Mouse (Mus musculus) midbrain, embryonic 12.5 days (tissue): Measurements from ENCODE around the gene Kbtbd4. TPM values are rescaled to one million over a fixed set of nuclear protein-coding genes. Genes with fewer than 3 reads are reported as not detected.

Experiments used
- ATAC-seq: fragments of 200-750 bp; cut with Nextera tagmentation; 2 replicates; pipeline ENCODE4 v1.8.0; 2017; ENCODE audit warnings: low read depth, moderate TSS enrichment, moderate library complexity; ENCODE audit not compliant: low FRiP score
- H3K27ac ChIP-seq: fragments of 300-500 bp; sonication (generic); replicated peaks from 2 replicates; pipeline ENCODE4 v1.5.1; 2016; ENCODE audit warnings: mild to moderate bottlenecking
- H3K27me3 ChIP-seq: fragments of 300-500 bp; sonication (generic); 2 replicates; pipeline ENCODE4 v1.6.1; 2016; ENCODE audit warnings: mild to moderate bottlenecking
- H3K36me3 ChIP-seq: fragments of 300-500 bp; sonication (generic); 2 replicates; pipeline ENCODE4 v1.6.1; 2016
- H3K4me1 ChIP-seq: fragments of 300-500 bp; sonication (generic); 2 replicates; pipeline ENCODE4 v1.6.1; 2016
- H3K4me2 ChIP-seq: fragments of 300-500 bp; sonication (generic); replicated peaks from 2 replicates; pipeline ENCODE4 v1.6.1; 2016; ENCODE audit warnings: mild to moderate bottlenecking, moderate library complexity
- H3K4me3 ChIP-seq: fragments of 300-500 bp; sonication (generic); 2 replicates; pipeline ENCODE4 v1.5.1; 2016; ENCODE audit warnings: mild to moderate bottlenecking
- H3K9ac ChIP-seq: fragments of 300-500 bp; sonication (generic); replicated peaks from 2 replicates; pipeline ENCODE4 v1.6.1; 2016; ENCODE audit warnings: mild to moderate bottlenecking, moderate library complexity
- H3K9me3 ChIP-seq: fragments of 300-500 bp; sonication (generic); 2 replicates; pipeline ENCODE4 v1.6.1; 2016; ENCODE audit warnings: mild to moderate bottlenecking
- WGBS: fragments of 180-500 bp; shearing (Covaris S2); methylation state at CpG from one replicate; pipeline ENCODE4 v1.1.7; 2016; 5-methylcytosine and 5-hydroxymethylcytosine counted together
- polyA plus RNA-seq: library from polyadenylated mRNA; unstranded; fragments of >200 nt; fragmentation: Nextera tagmentation; extraction: Ambion mirVana; gene quantifications from 2 replicates; pipeline ENCODE4 v1.2.1, GENCODE M21; 2016

Kbtbd4 gene
- polyA plus RNA-seq, result 53.5 and 54.5 TPM in 2 replicates

DNA sequence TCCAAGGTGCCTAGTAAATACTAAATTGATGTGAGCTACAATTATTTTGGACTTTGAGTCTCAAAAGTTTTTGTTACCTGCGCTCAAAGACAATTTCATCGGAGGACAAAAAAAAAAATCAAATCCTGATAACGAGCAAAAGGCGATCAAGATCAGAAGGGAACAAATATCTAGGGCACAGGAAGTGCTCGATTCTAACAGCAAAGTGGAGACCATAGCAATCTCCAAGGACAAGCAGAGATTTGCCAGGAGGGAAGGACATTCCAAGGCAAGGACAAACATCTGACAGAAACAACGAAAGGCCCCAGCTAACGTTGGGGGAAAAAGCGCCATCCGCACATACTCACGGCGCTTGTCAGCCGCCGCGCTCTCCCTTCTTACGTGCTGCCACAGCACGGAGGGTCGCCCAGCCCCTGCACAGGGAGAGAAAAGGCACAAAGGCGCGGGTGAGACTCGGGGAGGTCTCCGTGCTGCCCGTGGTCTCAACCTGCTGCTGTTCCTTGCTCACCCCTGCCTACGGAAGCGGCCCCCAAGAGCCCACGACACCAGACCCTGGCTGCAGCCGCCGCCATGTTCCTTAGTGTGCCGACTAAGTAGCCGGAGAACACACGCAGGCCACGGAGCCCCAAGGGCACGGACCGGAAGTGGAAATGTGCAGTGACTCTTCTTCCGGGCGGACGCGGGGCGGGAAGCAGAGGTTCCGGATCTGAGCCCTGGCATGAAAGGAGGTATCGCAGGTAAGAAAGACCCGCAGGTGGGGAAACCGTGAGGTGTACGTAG lies at the start of gene Kbtbd4, which contains the start of gene Ndufs3:
Gene Kbtbd4 (plus strand): TSS at position 665 of the 780 bp plus-strand sequence.
Gene Ndufs3 (minus strand): TSS at position 752 of the 780 bp plus-strand sequence.
- under 1% methylated on average over 36 of the region's 43 CpGs for WGBS
- H3K4me2 ChIP-seq, result peak within 1 kb of the TSS; percentile 79
- no peaks in the 10 kb centered on the region for H3K27me3 ChIP-seq
- H3K4me1 ChIP-seq, result peaks cover 27% of the 10 kb centered on the region
- H3K27ac ChIP-seq, result peak within 1 kb of the TSS; percentile 89
- H3K36me3 ChIP-seq, result peaks cover 46% of the 10 kb centered on the region
- peak within 1 kb of the TSS; percentile 94 for H3K9ac ChIP-seq
- peak; percentile 95 for ATAC-seq
- H3K9me3 ChIP-seq, result no peaks in the 10 kb centered on the region
- H3K4me3 ChIP-seq, result peak within 1 kb of the TSS; percentile 92

DNA sequence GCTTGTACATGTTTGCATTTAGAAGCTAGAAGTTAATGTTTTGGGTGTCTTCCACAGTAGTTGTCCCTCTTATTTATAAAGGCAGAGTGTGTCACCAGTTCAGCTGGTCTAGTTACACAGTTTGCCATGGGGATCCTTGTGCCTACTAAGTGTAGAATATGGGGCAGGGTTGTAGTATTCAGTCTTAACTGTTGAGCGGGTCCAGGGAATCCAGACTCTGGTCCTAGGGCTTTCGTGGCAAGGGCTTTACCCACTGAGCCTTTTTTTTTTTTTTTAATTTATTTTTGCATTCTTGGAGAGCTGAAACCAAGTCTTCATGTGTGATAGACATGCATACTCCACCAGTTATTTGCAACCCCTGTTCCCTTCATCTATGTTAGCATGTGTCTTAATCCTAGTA lies 43.1 kb upstream of the Kbtbd4 start:
- H3K4me3 ChIP-seq, result no peak overlapping the region
- no peaks in the 10 kb centered on the region for H3K27me3 ChIP-seq
- H3K27ac ChIP-seq, result no peak overlapping the region
- peaks cover 85% of the 10 kb centered on the region for H3K36me3 ChIP-seq
- H3K9ac ChIP-seq, result no peak overlapping the region
- 94% methylated on average over 2 of the region's 2 CpGs for WGBS
- no peaks in the 10 kb centered on the region for H3K4me1 ChIP-seq
- H3K4me2 ChIP-seq, result no peak overlapping the region
- H3K9me3 ChIP-seq, result no peaks in the 10 kb centered on the region
- ATAC-seq, result no peak

DNA sequence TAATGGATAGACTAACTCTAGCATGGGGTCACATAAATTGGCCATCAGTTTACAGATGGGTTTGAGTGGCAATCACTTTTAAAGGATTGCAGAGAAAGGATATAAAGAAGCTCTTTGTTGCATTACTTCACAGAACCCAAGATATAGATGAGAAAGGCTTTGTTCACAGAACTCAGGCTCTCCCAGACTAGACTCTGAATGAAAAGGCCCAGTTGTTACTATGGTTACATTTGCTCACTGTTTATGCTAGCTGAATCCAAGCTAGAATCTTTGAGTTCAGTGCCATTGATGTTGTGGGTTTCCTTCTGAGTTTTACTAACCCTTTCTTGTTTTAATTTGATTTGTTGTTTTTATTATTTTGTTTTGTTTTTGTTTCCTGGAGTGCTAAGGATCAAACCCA lies 40.4 kb upstream of the Kbtbd4 start:
- H3K36me3 ChIP-seq, result peaks cover 89% of the 10 kb centered on the region
- no peak overlapping the region for H3K27ac ChIP-seq

DNA sequence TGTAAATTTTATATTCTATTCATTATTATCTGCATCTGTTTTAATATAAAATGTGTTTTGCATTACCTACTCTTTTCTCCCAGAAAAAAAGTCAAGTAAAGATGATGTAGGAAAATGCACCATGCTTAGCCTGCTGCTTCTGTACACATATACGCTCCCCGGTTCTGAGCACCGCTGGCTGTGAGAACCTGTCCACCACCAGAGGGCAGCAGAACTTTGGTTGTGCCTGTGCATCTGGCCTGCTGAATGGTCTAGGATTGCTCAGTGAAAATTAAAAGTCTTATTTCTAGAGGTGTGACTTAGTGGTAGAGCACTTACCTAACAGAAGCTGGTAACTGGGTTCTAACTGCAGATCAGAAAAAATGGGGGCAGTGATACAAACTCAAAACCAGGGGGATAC lies 38.0 kb upstream of the Kbtbd4 start:
- Histone ChIP-seq H3K9me3 (no peaks in the 10 kb centered on the region), H3K9ac (no peak overlapping the region), H3K4me1 (no peaks in the 10 kb centered on the region), H3K27me3 (no peaks in the 10 kb centered on the region), H3K36me3 (peaks cover 66% of the 10 kb centered on the region), H3K4me2 (no peak overlapping the region), H3K27ac (no peak overlapping the region), H3K4me3 (no peak overlapping the region)
- peak; percentile 86; the same call in 1 of the 2 replicates for ATAC-seq
- WGBS, result 28% methylated on average over 3 of the region's 3 CpGs

More for the DNA sequence above, 40.4 kb upstream of the Kbtbd4 start:
- peak; percentile 75; the same call in 1 of the 2 replicates for ATAC-seq
- H3K9ac ChIP-seq, result no peak overlapping the region
- no peaks in the 10 kb centered on the region for H3K9me3 ChIP-seq
- no peak overlapping the region for H3K4me3 ChIP-seq
- no peaks in the 10 kb centered on the region for H3K4me1 ChIP-seq
- H3K27me3 ChIP-seq, result no peaks in the 10 kb centered on the region
- H3K4me2 ChIP-seq, result no peak overlapping the region

DNA sequence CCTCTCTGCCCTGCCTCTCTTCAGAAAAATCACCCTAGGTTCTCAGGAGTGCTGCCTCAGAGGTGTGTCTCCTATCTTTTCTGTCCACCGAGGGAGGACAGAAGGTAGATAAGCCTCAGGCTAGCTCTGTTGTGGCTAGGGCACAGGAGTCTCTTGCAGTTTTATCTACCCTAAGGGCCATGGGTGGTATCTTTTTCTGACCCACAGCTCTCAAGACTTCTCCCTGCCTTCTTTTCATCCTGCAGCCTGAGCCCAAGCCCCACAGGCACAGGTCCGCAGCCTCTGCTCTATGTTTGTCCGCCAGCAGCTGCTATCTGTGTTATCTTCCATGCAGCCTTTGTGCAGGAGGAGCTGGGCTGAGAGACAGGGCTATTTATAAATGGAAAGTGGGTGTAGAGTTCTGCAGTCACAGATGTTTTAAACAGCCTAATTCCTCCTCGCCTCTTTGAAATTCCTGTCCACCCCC lies 34.4 kb upstream of the Kbtbd4 start:
- Histone ChIP-seq H3K4me1 (no peaks in the 10 kb centered on the region), H3K27ac (0 out of 2 replicates have a peak overlapping the region, but pooled peaks have one; percentile 35), H3K27me3 (no peaks in the 10 kb centered on the region), H3K9me3 (no peaks in the 10 kb centered on the region), H3K36me3 (peaks cover 33% of the 10 kb centered on the region), H3K4me3 (no peak overlapping the region), H3K9ac (no peak overlapping the region), H3K4me2 (no peak overlapping the region)
- WGBS, result 56% methylated on average over 4 of the region's 4 CpGs
- no peak for ATAC-seq

DNA sequence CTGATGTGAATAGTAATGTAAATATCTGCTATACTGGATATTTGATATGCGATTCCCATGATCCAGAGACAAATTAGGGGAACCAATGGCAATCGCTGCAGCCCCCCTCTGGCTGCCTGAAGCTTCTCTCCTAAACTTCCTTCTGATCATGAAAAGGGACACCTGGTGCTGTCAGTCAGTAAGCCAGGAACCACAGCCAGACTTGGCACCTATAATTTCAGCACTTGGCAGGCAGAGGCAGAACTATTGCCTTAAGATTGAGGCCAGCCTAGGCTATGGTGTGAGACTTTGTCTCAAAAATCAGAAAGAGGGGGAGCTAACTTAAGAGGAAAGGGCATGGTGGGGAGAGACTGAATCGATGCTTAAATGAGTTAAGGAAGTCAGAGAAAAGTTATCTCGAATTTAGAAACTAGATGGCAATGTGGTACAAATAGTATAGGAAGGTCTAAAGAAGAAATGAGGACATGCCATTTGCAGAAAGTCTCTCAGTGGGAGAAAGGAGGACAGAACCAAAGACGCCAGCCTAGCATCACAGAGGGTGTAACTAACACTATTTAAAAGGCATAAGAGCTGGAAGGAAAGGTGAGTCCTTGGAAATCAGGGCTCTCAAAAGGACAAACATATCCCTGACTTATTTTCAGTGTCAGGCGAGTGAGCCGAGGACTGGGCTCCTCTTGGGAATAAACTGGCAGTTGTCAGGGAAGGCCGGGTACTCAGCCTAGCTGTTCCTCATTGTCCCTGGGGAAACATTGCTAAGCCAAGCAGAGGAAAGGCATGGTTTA lies 33.2 kb upstream of the Kbtbd4 start:
- Histone ChIP-seq H3K9me3 (no peaks in the 10 kb centered on the region), H3K36me3 (peaks cover 22% of the 10 kb centered on the region; the same call in 1 of the 2 replicates), H3K9ac (no peak overlapping the region), H3K4me1 (no peaks in the 10 kb centered on the region), H3K27me3 (no peaks in the 10 kb centered on the region; the same call in 1 of the 2 replicates), H3K4me3 (no peak overlapping the region), H3K27ac (no peak overlapping the region), H3K4me2 (no peak overlapping the region)
- WGBS, result 75% methylated on average over 8 of the region's 8 CpGs
- ATAC-seq, result no peak

DNA sequence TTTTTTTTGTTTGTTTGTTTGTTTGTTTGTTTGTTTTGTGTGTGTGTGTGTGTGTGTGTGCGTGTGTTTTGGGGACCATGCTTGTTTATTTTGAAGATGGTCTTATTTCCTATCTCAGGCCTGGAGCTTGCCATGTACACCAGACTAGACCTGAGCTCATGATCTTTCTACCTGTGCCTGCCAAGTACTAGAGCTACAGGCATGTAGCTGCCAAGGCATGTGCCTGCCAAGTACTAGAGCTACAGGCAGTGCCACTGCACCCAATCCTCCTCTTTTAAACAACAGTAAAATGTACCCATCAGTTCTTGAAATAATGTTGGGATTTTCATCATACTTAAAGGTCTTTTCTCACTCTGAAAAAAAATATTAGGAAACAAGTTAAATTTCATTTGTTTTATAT lies 30.5 kb upstream of the Kbtbd4 start:
- H3K4me2 ChIP-seq, result no peak overlapping the region
- H3K9me3 ChIP-seq, result no peaks in the 10 kb centered on the region
- H3K4me1 ChIP-seq, result no peaks in the 10 kb centered on the region
- H3K27me3 ChIP-seq, result no peaks in the 10 kb centered on the region; the same call in 1 of the 2 replicates
- H3K27ac ChIP-seq, result no peak overlapping the region
- no peak overlapping the region for H3K9ac ChIP-seq
- H3K36me3 ChIP-seq, result 0 out of 2 replicates have a peak, but pooled peaks cover under 1% of the 10 kb centered on the region
- no peak overlapping the region for H3K4me3 ChIP-seq
- WGBS, result 82% methylated on average over 1 of the region's 1 CpGs
- ATAC-seq, result no peak

DNA sequence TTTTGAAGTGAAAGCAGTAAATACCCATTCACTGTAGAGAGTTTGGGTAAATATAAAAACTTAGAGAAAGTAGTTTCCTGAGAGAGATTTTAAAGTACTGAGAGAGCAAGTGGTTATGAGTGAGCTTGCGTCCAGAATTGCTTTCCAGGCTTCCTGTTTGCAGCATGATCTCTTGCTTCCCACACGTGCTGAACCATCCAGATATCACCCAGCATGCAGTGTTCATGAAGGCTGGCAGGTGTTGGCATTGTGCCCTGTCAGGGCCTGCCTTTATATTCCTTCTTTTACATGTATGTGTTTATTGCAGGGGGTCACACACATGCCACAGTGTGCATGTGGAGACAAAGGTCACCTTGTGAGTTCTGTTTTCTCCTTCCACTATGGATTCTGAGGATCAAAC lies 29.3 kb upstream of the Kbtbd4 start:
- 80% methylated on average over 2 of the region's 2 CpGs for WGBS
- H3K9ac ChIP-seq, result no peak overlapping the region
- no peaks in the 10 kb centered on the region for H3K9me3 ChIP-seq
- H3K27me3 ChIP-seq, result peaks cover 9% of the 10 kb centered on the region; the same call in 1 of the 2 replicates
- no peak overlapping the region for H3K4me2 ChIP-seq
- ATAC-seq, result no peak
- peaks cover under 1% of the 10 kb centered on the region; the same call in 1 of the 2 replicates for H3K4me1 ChIP-seq
- H3K36me3 ChIP-seq, result no peaks in the 10 kb centered on the region
- no peak overlapping the region for H3K27ac ChIP-seq
- no peak overlapping the region for H3K4me3 ChIP-seq

DNA sequence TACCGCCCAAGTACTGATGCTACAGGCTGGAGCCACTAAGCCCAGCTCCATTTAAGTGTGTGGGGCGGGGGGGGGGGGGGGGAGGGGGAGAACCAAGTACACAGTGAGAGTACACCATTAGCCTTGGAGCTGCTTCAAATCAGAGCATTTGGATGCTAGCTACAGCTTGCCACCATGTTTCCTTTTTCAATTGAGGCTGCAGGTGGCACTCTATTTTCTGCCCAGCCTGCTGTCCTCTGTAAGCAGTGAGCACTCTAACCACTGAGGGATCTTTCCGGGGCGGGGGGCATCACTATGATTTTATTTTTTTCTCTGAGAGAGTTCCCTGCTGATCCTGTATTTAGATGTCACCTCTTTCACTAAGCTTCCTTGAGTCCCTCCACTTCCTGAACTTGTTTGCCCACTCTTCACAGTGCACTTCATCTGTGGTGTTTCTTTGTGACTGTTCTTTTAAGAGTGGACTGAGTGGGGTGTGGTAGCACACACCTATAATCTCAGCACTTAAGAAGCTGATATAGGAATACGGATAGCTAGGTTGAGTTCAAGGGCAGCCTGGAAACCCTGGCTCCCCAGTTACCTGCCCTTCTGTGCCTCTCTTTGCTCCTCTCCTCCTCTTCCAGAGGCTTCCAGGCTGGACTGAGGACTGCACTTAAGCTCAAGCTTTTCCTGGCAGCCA lies 26.8 kb upstream of the Kbtbd4 start:
- Histone ChIP-seq H3K36me3 (no peaks in the 10 kb centered on the region), H3K27ac (no peak overlapping the region), H3K4me2 (no peak overlapping the region), H3K9me3 (no peaks in the 10 kb centered on the region), H3K27me3 (peaks cover 9% of the 10 kb centered on the region; the same call in 1 of the 2 replicates), H3K4me1 (peaks cover 5% of the 10 kb centered on the region; the same call in 1 of the 2 replicates), H3K4me3 (no peak overlapping the region), H3K9ac (no peak overlapping the region)
- no peak for ATAC-seq
- WGBS, result 71% methylated on average over 4 of the region's 5 CpGs

DNA sequence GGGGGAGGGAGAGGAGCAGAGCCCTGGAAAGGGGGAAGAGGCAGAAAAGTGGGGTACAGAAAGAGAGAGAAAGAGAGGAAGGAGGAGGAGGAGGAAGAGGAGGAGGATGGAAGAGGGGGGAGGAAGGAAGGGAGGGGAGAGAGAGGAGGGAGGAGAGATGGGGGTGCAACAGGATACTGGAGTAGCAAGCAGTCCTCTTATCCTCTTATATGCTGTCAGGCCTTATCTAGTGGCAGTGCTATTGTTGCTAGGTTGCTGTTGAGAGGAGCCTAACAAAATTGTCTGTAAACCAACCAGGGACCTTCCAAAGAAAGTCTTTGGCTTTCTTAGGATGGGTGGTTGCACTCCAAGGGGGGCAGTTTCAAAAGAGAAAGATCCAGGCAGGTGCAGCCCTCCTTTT lies 25.1 kb upstream of the Kbtbd4 start:
- no peak for ATAC-seq
- H3K4me1 ChIP-seq, result peaks cover 5% of the 10 kb centered on the region; the same call in 1 of the 2 replicates
- no peak overlapping the region for H3K4me2 ChIP-seq
- no peak overlapping the region for H3K27ac ChIP-seq
- no peaks in the 10 kb centered on the region for H3K36me3 ChIP-seq
- no peak overlapping the region for H3K4me3 ChIP-seq
- H3K27me3 ChIP-seq, result peaks cover 14% of the 10 kb centered on the region; the same call in 1 of the 2 replicates
- no peak overlapping the region for H3K9ac ChIP-seq
- H3K9me3 ChIP-seq, result no peaks in the 10 kb centered on the region

DNA sequence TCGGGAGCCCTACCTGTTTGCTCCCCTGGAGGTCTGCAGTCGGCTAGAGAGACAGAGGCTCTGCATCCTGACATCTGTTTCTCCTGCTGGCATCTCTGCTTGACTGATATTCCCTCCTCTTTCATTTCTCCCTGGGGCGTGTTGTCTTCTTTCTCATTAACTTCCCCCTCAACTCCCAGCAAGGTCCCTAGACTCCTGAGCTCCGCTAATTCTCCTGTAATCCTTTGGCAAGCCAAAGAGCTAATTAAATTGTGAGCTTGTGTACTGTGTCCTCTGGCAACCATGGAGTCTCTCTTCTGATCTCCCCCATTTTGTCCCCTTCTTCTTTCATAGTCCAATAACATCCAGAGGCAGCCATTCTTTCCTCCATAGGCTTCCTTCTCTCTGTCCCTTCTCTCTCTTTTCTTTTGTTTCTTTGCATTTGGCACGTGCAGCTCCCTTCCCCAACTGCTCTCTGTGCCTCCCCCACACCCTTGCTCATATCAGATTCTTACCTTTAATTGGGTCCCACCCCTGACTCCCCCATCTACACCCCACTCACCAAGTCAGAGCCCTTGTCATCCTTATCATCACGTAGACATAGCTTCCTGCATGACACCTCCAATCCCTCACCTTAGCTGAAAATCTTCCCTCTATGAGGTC lies 24.3 kb upstream of the Kbtbd4 start:
- ATAC-seq, result no peak
- Histone ChIP-seq H3K4me3 (no peak overlapping the region), H3K4me2 (no peak overlapping the region), H3K27ac (no peak overlapping the region), H3K9ac (no peak overlapping the region), H3K36me3 (no peaks in the 10 kb centered on the region), H3K9me3 (no peaks in the 10 kb centered on the region), H3K4me1 (peaks cover 13% of the 10 kb centered on the region), H3K27me3 (peaks cover 23% of the 10 kb centered on the region)
- WGBS, result 12% methylated on average over 6 of the region's 6 CpGs
